Mouse (Mus musculus) hindbrain, embryonic 12.5 days (tissue): ENCODE data around the gene Tbc1d17. TPM values are rescaled to one million over a fixed set of nuclear protein-coding genes. Genes with fewer than 3 reads are reported as not detected.
"Not testable (repeated sequence)": the region's sequence is repeated elsewhere in the genome, so short reads cannot be mapped to it uniquely, and the experiment has no call there.

Experiments
- ATAC-seq: fragments of 200-750 bp; cut with Nextera tagmentation; 2 replicates; pipeline ENCODE4 v1.8.0; 2017; ENCODE audit warnings: moderate TSS enrichment; ENCODE audit not compliant: low FRiP score
- H3K27ac ChIP-seq: fragments of 300-500 bp; sonication (generic); 2 replicates; pipeline ENCODE4 v1.5.1; 2016; ENCODE audit warnings: mild to moderate bottlenecking
- H3K27me3 ChIP-seq: fragments of 300-500 bp; sonication (generic); 2 replicates; pipeline ENCODE4 v1.6.1; 2016; ENCODE audit warnings: mild to moderate bottlenecking
- H3K36me3 ChIP-seq: fragments of 300-500 bp; sonication (generic); 2 replicates; pipeline ENCODE4 v1.6.1; 2016; ENCODE audit warnings: mild to moderate bottlenecking
- H3K4me1 ChIP-seq: fragments of 300-500 bp; sonication (generic); 2 replicates; pipeline ENCODE4 v1.6.1; 2016
- H3K4me2 ChIP-seq: fragments of 300-500 bp; sonication (generic); replicated peaks from 2 replicates; pipeline ENCODE4 v1.6.1; 2016; ENCODE audit warnings: mild to moderate bottlenecking
- H3K4me3 ChIP-seq: fragments of 300-500 bp; sonication (generic); 2 replicates; pipeline ENCODE4 v1.5.1; 2016; ENCODE audit warnings: mild to moderate bottlenecking
- H3K9ac ChIP-seq: fragments of 300-500 bp; sonication (generic); 2 replicates; pipeline ENCODE4 v1.6.1; 2016; ENCODE audit warnings: mild to moderate bottlenecking, moderate library complexity
- H3K9me3 ChIP-seq: fragments of 300-500 bp; sonication (generic); replicated peaks from 2 replicates; pipeline ENCODE4 v1.6.1; 2016; ENCODE audit warnings: mild to moderate bottlenecking
- WGBS: fragments of 180-500 bp; shearing (Covaris S2); methylation state at CpG from one replicate; pipeline ENCODE4 v1.1.7; 2016; 5-methylcytosine and 5-hydroxymethylcytosine counted together
- polyA plus RNA-seq: library from polyadenylated mRNA; unstranded; fragments of >200 nt; fragmentation: Nextera tagmentation; extraction: Ambion mirVana; gene quantifications from 2 replicates; pipeline ENCODE4 v1.2.1, GENCODE M21; 2016

Gene Tbc1d17
- polyA plus RNA-seq, 1 experiment from 2014 or later: 103 TPM

GRCm38 (mm10) chr7:44888256-44889105, 39.6 kb upstream of the Tbc1d17 start:
- ATAC-seq: no peak
- Histone ChIP-seq H3K9me3 (no peaks in the 10 kb centered on the region), H3K4me1 (peaks cover 23% of the 10 kb centered on the region), H3K9ac (no peak overlapping the region), H3K27me3 (no peaks in the 10 kb centered on the region), H3K4me2 (no peak overlapping the region), H3K27ac (no peak overlapping the region), H3K4me3 (no peak overlapping the region), H3K36me3 (peaks cover 42% of the 10 kb centered on the region)
- 91% methylated on average over 13 of the region's 13 CpGs for WGBS

GRCm38 (mm10) chr7:44886964-44887363, 38.1 kb upstream of the Tbc1d17 start:
- peaks cover 56% of the 10 kb centered on the region for H3K36me3 ChIP-seq
- no peaks in the 10 kb centered on the region for H3K9me3 ChIP-seq
- H3K4me1 ChIP-seq: peaks cover 18% of the 10 kb centered on the region
- no peak overlapping the region for H3K27ac ChIP-seq
- WGBS: 93% methylated on average over 7 of the region's 7 CpGs
- no peaks in the 10 kb centered on the region for H3K27me3 ChIP-seq
- H3K4me2 ChIP-seq: no peak overlapping the region
- ATAC-seq: no peak
- no peak overlapping the region for H3K4me3 ChIP-seq
- H3K9ac ChIP-seq: no peak overlapping the region

GRCm38 (mm10) chr7:44884637-44885036, 35.8 kb upstream of the Tbc1d17 start:
- Histone ChIP-seq H3K27ac (no peak overlapping the region), H3K9ac (no peak overlapping the region), H3K27me3 (no peaks in the 10 kb centered on the region), H3K36me3 (peaks cover 77% of the 10 kb centered on the region), H3K4me2 (no peak overlapping the region), H3K4me1 (no peaks in the 10 kb centered on the region), H3K9me3 (no peaks in the 10 kb centered on the region), H3K4me3 (no peak overlapping the region)
- 100% methylated on average over 5 of the region's 5 CpGs for WGBS
- no peak for ATAC-seq

- Histone ChIP-seq H3K27ac (no peak overlapping the region), H3K4me2 (no peak overlapping the region), H3K4me1 (no peaks in the 10 kb centered on the region), H3K27me3 (no peaks in the 10 kb centered on the region), H3K36me3 (peaks cover 79% of the 10 kb centered on the region), H3K9ac (no peak overlapping the region), H3K4me3 (no peak overlapping the region), H3K9me3 (no peaks in the 10 kb centered on the region)
- ATAC-seq: no peak
- 98% methylated on average over 3 of the region's 3 CpGs for WGBS
These were observed 34.2 kb upstream of the Tbc1d17 start for GRCm38 (mm10) chr7:44883036-44883435.

GRCm38 (mm10) chr7:44877833-44878232, 29.0 kb upstream of the Tbc1d17 start:
- no peak overlapping the region for H3K27ac ChIP-seq
- H3K4me3 ChIP-seq: no peak overlapping the region
- no peaks in the 10 kb centered on the region for H3K4me1 ChIP-seq
- ATAC-seq: no peak
- no peaks in the 10 kb centered on the region for H3K9me3 ChIP-seq
- WGBS: 89% methylated on average over 14 of the region's 14 CpGs
- H3K27me3 ChIP-seq: no peaks in the 10 kb centered on the region
- H3K9ac ChIP-seq: no peak overlapping the region
- no peak overlapping the region for H3K4me2 ChIP-seq
- H3K36me3 ChIP-seq: peaks cover 75% of the 10 kb centered on the region

- not testable (repeated sequence) for H3K4me3 ChIP-seq, H3K4me2 ChIP-seq, ATAC-seq, H3K9me3 ChIP-seq, H3K9ac ChIP-seq, H3K27me3 ChIP-seq
- Histone ChIP-seq H3K4me1 (peaks cover 29% of the 10 kb centered on the region), H3K27ac (0 out of 2 replicates have a peak overlapping the region, but pooled peaks have one; percentile 40), H3K36me3 (peaks cover 17% of the 10 kb centered on the region)
- WGBS: 89% methylated on average over 2 of the region's 2 CpGs
These were observed 22.9 kb upstream of the Tbc1d17 start for GRCm38 (mm10) chr7:44871774-44872173.

GRCm38 (mm10) chr7:44871181-44871580, 22.3 kb upstream of the Tbc1d17 start:
- no peak for ATAC-seq
- Histone ChIP-seq H3K36me3 (peaks cover 17% of the 10 kb centered on the region), H3K9me3 (no peaks in the 10 kb centered on the region), H3K4me3 (no peak overlapping the region), H3K4me2 (no peak overlapping the region), H3K27me3 (no peaks in the 10 kb centered on the region), H3K4me1 (peaks cover 35% of the 10 kb centered on the region), H3K27ac (peak overlapping the region; percentile 40), H3K9ac (no peak overlapping the region)
- WGBS: 38% methylated on average over 1 of the region's 1 CpGs

GRCm38 (mm10) chr7:44870614-44871013, 21.7 kb upstream of the Tbc1d17 start:
- Histone ChIP-seq H3K36me3 (peaks cover 18% of the 10 kb centered on the region), H3K9me3 (no peaks in the 10 kb centered on the region), H3K4me2 (peak overlapping the region; percentile 98), H3K27ac (peak overlapping the region; percentile 100), H3K4me3 (peak overlapping the region; percentile 97), H3K9ac (peak overlapping the region; percentile 36; the same call in 1 of the 2 replicates), H3K27me3 (no peaks in the 10 kb centered on the region), H3K4me1 (peaks cover 41% of the 10 kb centered on the region)
- ATAC-seq: no peak
- 80% methylated on average over 6 of the region's 6 CpGs for WGBS

- Histone ChIP-seq H3K9ac (peak within 1 kb of the TSS; percentile 99), H3K4me3 (peak within 1 kb of the TSS; percentile 97), H3K9me3 (no peaks in the 10 kb centered on the region), H3K27ac (peak within 1 kb of the TSS; percentile 100), H3K36me3 (peaks cover 21% of the 10 kb centered on the region), H3K4me2 (peak within 1 kb of the TSS; percentile 98), H3K27me3 (no peaks in the 10 kb centered on the region), H3K4me1 (peaks cover 48% of the 10 kb centered on the region)
- ATAC-seq: peak; percentile 95
- 12% methylated on average over 29 of the region's 29 CpGs for WGBS
These were observed 21.0 kb upstream of the Tbc1d17 start, which contains the start of gene Ptov1 for GRCm38 (mm10) chr7:44869697-44870528. Gene Ptov1 (minus strand): TSS chr7:44869788.

- H3K27me3 ChIP-seq: no peaks in the 10 kb centered on the region
- H3K9ac ChIP-seq: peak overlapping the region; percentile 99
- H3K27ac ChIP-seq: peak overlapping the region; percentile 100
- peak; percentile 49 for ATAC-seq
- under 1% methylated on average over 89 of the region's 108 CpGs for WGBS
- no peaks in the 10 kb centered on the region for H3K9me3 ChIP-seq
- peak overlapping the region; percentile 97 for H3K4me3 ChIP-seq
- H3K36me3 ChIP-seq: peaks cover 29% of the 10 kb centered on the region
- peak overlapping the region; percentile 98 for H3K4me2 ChIP-seq
- H3K4me1 ChIP-seq: peaks cover 53% of the 10 kb centered on the region
These were observed 20.2 kb upstream of the Tbc1d17 start for GRCm38 (mm10) chr7:44868919-44869696.

- 8% methylated on average over 16 of the region's 16 CpGs for WGBS
These were observed 19.6 kb upstream of the Tbc1d17 start for GRCm38 (mm10) chr7:44868465-44868864.

More at GRCm38 (mm10) chr7:44868465-44868864, 19.6 kb upstream of the Tbc1d17 start:
- Histone ChIP-seq H3K4me3 (peak overlapping the region; percentile 97), H3K4me2 (peak overlapping the region; percentile 98), H3K9me3 (no peaks in the 10 kb centered on the region), H3K9ac (peak overlapping the region; percentile 99), H3K36me3 (peaks cover 35% of the 10 kb centered on the region), H3K4me1 (peaks cover 53% of the 10 kb centered on the region), H3K27ac (peak overlapping the region; percentile 100), H3K27me3 (no peaks in the 10 kb centered on the region)
- ATAC-seq: no peak
